Comparison of ENCODE assay signal across 19 mouse cellular contexts in the genomic region with DNA sequence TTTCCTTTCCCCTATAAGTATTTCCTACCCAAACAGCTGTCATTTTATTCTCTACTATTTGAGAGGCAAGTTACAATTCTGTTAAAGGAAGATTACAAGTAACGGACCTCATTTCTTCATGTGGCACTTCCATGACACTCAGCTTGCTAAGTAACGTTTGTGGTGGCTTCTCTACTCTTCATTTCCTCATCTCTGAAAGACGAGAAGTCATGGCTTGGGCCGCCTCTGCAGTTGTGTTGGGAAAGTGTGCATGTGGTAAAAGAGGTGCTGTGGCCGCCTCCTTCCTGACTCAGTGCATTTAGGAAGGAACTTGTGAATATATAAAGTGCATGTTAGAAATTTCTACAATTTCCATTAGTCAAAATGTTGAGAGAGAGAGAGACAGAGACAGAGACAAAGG.
"Had no signal": no experiment of that assay in that cellular context is flagged by ENCODE, and none has a peak within 500 bp of the region (broad histone marks: within the 10 kb centered on the region; RNA-seq: fewer than 3 reads in every experiment).

No protein-coding gene starts in this region.

- H3K4me2 ChIP-seq: liver, embryonic 11.5 days; liver, embryonic 13.5 days; liver, embryonic 15.5 days; lung, embryonic 15.5 days; midbrain, embryonic 11.5 days; neural tube, embryonic 13.5 days; neural tube, embryonic 15.5 days had no signal

- H3K9ac ChIP-seq: liver, embryonic 13.5 days; liver, embryonic 15.5 days; liver, postnatal 0 days; lung, embryonic 15.5 days; neural tube, embryonic 13.5 days; neural tube, embryonic 15.5 days had no signal

- H3K4me3 ChIP-seq: liver, embryonic 13.5 days; liver, embryonic 15.5 days; lung, embryonic 15.5 days; megakaryocyte, embryonic 14.5 days; myocyte; neural tube, embryonic 13.5 days; neural tube, embryonic 15.5 days had no signal

- ATAC-seq: liver, postnatal 0 days; lung, postnatal 0 days; midbrain, embryonic 16.5 days had no signal

- DNase-seq: liver, embryonic 13.5 days; liver, postnatal 0 days; lung, adult 2 months; midbrain, embryonic 14.5 days; right cerebral cortex, postnatal 14 days; thymus, adult 18-20 months; thymus, postnatal 25 days; thymus, postnatal 4 days had no signal

- H3K9me3 ChIP-seq: liver, embryonic 13.5 days; liver, embryonic 15.5 days; lung, embryonic 15.5 days; megakaryocyte, embryonic 14.5 days; neural tube, embryonic 13.5 days; neural tube, embryonic 15.5 days had no signal

- H3K27me3 ChIP-seq: liver, embryonic 13.5 days; liver, embryonic 15.5 days; lung, embryonic 15.5 days; megakaryocyte, embryonic 14.5 days; neural tube, embryonic 13.5 days; neural tube, embryonic 15.5 days had no signal

- H3K27ac ChIP-seq: liver, embryonic 13.5 days; liver, embryonic 15.5 days; lung, embryonic 15.5 days; macrophage; neural tube, embryonic 13.5 days; neural tube, embryonic 15.5 days had no signal
